Mouse (Mus musculus) ES-E14 (cell line): Measurements from ENCODE around the gene Usp21.

Source experiments
- CHD2 ChIP-seq: IDR thresholded peaks from 2 replicates; pipeline ENCODE4 v1.6.1; 2014; ENCODE audit warnings: mild to moderate bottlenecking, low read depth, low read length, inconsistent platforms
- HCFC1 ChIP-seq: IDR thresholded peaks from 2 replicates; pipeline ENCODE4 v1.6.1; 2012; ENCODE audit warnings: low read length, inconsistent platforms, borderline replicate concordance; ENCODE audit not compliant: insufficient read depth
- MAFK ChIP-seq: IDR thresholded peaks from 2 replicates; pipeline ENCODE4 v1.6.1; 2014; ENCODE audit warnings: mild to moderate bottlenecking, low read depth, low read length, inconsistent platforms; ENCODE audit not compliant: insufficient read depth
- ZC3H11A ChIP-seq: IDR thresholded peaks from 2 replicates; pipeline ENCODE4 v1.6.1; 2012; ENCODE audit warnings: low read depth, mild to moderate bottlenecking, inconsistent platforms, low read length, borderline replicate concordance
- ZNF384 ChIP-seq: IDR thresholded peaks from 2 replicates; pipeline ENCODE4 v1.6.1; 2012; ENCODE audit warnings: low read depth, low read length, inconsistent platforms

- TF ChIP-seq HCFC1 (no peak), MAFK (no peak), ZC3H11A (no peak), ZNF384 (no peak), CHD2 (no peak)
Measured at GRCm38 (mm10) chr1:171298226-171298625, 10.4 kb upstream of the Usp21 start.
